Mouse (Mus musculus) CD4-positive, CD25-positive, alpha-beta regulatory T cell (primary cell): ENCODE data around the gene Robo3. TPM values are rescaled to one million over a fixed set of nuclear protein-coding genes. Genes with fewer than 3 reads are reported as not detected.

Experiments
- polyA plus RNA-seq: library from polyadenylated mRNA; unstranded; fragments of 100-300 nt; shearing (Covaris generic); gene quantifications from one replicate; pipeline ENCODE4 v1.2.1, GENCODE M21; 2017

Gene Robo3
- not detected for polyA plus RNA-seq

DNA sequence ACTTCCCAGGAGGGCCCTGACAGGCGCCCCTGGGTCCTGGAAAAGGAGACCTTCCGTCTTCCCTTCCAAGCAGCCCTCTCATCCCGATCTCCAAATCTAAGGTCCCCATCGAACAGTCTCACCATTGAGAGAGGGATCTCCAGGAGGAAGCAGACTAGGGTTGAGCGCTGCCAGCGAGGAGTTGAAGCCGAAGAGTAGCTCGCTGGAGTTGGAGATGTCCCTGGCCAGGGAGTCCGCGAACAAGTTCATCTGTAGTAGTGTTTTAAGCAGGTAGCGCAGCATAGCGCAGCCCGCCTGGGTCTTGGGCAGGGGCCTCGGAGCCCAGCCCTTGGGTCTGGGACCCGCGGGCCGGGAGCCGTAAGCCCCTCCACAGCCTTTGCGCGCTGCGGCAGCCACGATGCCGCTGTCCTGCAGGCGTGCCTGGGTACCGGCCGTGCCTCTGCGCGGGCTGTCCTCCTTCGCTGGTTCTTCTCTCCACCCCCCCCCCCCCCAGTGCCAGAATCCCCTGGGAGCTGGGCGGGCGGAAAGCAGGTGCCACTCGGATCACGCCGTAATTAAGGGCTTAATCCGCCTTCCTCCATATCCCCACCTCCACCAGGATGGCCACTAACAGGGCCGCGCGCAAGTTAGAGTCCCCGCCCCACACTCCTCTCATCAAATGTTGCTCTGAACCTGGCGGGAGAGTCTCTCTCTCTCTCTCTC is at the start of gene Robo3:
Gene Robo3, minus strand, starts transcription at position 527 of the 702 bp plus-strand sequence.

DNA sequence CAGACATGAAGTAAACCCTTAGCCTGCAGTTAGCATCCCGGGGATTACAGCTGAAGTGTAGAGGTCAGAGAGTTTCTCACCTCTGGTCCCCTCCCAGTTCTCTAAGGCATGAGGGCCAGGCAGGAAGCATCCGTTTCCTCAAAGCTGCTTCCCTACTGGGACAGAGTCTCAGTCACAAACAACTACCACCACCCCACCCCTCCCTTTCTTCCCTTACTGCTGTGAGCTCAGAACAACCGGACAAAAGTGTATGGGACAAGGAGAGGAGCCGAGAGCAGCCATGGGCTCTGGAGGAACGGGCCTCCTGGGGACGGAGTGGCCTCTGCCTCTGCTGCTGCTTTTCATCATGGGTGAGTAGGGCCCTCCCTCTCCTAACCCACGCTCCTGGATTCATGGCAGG is 31.2 kb downstream of the Robo3 start, which contains the start of gene Robo4:
Gene Robo4, plus strand, starts transcription at position 96 of the 400 bp plus-strand sequence.

DNA sequence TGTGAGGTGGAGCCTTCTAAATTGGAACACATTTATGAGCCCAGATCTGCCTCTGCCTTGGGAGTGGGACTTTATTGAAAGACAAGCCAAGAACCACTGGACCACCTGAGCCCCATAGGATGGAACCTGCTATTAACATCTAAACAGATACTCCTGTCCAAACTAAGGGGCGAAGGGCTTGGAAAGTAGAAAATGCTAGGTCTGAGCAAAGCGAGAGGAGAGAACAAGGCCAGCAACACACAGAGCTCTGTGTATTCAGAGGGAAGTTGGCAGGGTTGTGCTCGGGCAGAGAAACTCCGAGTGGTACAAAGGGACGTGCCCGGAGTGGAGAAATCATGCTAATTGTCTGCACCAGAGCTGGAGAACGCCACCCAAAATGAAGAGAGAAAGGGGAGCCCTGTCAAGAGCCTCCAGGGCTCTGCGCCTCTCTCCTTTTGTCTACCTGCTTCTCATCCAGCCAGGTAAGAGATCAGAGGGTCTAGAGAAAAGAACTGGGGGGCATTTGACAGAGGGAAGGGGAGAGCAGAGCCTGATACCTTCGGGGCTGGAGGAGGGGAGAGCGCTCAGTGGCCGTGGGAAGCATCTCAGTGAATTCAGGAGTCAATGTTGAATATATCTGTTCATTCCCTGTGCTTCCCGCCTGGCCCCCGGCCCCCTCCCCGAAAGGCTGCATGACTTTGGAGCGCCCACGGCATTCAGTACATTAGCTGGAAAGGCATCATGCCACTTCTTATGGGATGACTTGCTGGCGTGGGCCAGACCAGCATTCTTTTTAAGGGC is 65.6 kb downstream of the Robo3 start, which contains the start of gene Hepacam:
Gene Hepacam, plus strand, starts transcription at position 51 of the 780 bp plus-strand sequence.

Other genes with a start within 250 kb of the Robo3 start
- 2.3 TPM for gene Tmem218, start 225.0 kb downstream of the Robo3 start, polyA plus RNA-seq
- gene Slc37a2, start 177.5 kb downstream of the Robo3 start, polyA plus RNA-seq = 2.2 TPM
- 7.4 TPM for gene Ccdc15, start 84.8 kb downstream of the Robo3 start, polyA plus RNA-seq
- gene Hepacam, start 65.9 kb downstream of the Robo3 start, polyA plus RNA-seq = not detected
- gene Robo4, start 31.3 kb downstream of the Robo3 start, polyA plus RNA-seq = not detected
- 25.0 TPM for gene Msantd2, start 56.1 kb upstream of the Robo3 start, polyA plus RNA-seq
- gene Esam, start 94.8 kb upstream of the Robo3 start, polyA plus RNA-seq = 0.69 TPM
- not detected for gene Vsig2, start 106.0 kb upstream of the Robo3 start, polyA plus RNA-seq
- 4.3 TPM for gene Nrgn, start 119.7 kb upstream of the Robo3 start, polyA plus RNA-seq
- 12.4 TPM for gene Siae, start 122.5 kb upstream of the Robo3 start, polyA plus RNA-seq
- gene Spa17, start 180.5 kb upstream of the Robo3 start, polyA plus RNA-seq = 1.2 TPM
- gene Tbrg1, start 224.1 kb upstream of the Robo3 start, polyA plus RNA-seq = 147 TPM
- gene Panx3, start 236.0 kb upstream of the Robo3 start, polyA plus RNA-seq = 0.13 TPM